Mouse (Mus musculus): ENCODE results near the gene Shmt1.

DNA sequence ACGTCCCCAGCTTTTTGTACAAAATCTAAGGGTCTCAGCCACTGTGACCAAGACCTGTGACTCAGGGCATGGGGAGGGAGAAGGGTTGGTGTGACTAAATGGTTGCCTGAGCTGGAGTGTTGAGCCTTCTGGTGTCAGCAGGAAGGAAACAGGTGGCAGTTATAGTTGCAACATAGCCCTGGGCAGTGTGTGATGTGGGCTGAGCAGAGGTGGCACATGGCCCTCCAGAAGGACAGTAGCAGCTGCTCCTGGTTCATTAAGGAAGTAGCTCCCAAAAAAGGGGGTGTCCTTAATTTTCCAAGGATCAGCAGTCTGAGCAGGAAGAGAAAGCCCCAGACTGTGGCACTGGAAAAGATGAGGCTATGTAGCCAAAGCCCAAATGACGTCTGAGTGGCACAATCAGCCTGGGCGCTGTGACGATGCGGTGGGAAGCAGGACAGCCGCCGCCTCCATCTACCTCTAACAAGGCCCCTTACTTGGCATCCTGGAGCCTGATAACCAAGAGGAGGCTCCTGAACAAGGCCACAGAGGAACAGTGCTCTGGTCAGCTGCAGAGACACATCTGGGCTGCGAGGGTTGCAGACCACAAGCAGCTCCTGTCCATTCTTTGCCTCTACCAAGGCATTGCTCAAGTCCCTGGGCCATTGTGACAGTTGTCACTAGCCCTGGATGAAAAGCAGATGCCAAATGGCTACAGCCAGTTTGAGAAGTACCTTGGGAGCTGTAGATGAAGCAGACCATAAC lies 27.2 kb downstream of the Shmt1 start:
- TF ChIP-seq CTCF (IDR thresholded peaks at IDR 0.05; ENCODE audit: borderline replicate concordance, insufficient read depth, low read depth, low read length), result no peak
- no peak for TF ChIP-seq POLR2A (IDR thresholded peaks at IDR 0.05; ENCODE audit: borderline replicate concordance, insufficient read depth, low read length)

All from cerebellum, adult 2 months (tissue).